Mouse (Mus musculus) thymus, adult 2 months (tissue): Measurements from ENCODE around the gene S100pbp.

Experiments
- CTCF ChIP-seq: fragments of 200-500 bp; IDR thresholded peaks from 2 replicates; pipeline ENCODE4 v1.5.1; 2012; ENCODE audit warnings: mild to moderate bottlenecking, control low read depth, low read length, moderate library complexity, borderline replicate concordance; ENCODE audit not compliant: control insufficient read depth, poor library complexity, insufficient read depth; ENCODE audit errors: extremely low read depth
- POLR2A ChIP-seq: fragments of 200-500 bp; IDR thresholded peaks from 2 replicates; pipeline ENCODE4 v1.6.1; 2012; ENCODE audit warnings: mild to moderate bottlenecking, low read length, control low read depth, moderate library complexity; ENCODE audit not compliant: control insufficient read depth, poor library complexity, insufficient read depth; ENCODE audit errors: extremely low read depth

DNA sequence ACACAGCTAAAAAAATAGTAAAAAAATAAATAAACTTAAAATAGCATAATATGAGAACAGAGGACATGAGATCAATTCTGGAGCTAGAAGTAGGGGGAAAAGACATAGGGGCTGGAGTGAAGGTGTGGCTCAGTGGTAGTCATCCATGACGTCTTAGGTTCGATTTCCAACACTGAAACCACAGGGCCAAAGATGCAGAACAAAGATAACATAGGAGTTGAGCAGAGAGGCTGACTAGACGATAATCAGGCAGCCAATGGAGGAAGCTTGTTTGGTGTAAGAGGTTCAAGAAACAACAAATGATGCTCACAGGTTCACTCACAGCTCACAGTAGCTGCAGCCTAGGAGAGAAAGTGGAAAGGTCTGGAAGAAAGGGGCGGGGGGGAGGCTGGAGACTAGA, 48.7 kb downstream of the S100pbp start:
- no peak for TF ChIP-seq POLR2A
- TF ChIP-seq CTCF, result no peak
